Mouse (Mus musculus) heart, postnatal 0 days (tissue): ENCODE data around the gene App. TPM values are rescaled to one million over a fixed set of nuclear protein-coding genes. Genes with fewer than 3 reads are reported as not detected.

Source experiments
- ATAC-seq: fragments of 200-750 bp; cut with Nextera tagmentation; 2 replicates; pipeline ENCODE4 v1.8.0; 2017; ENCODE audit warnings: low read depth, moderate number of reproducible peaks, moderate library complexity; ENCODE audit not compliant: insufficient read depth
- DNase-seq: peaks from one replicate; pipeline ENCODE4 v3.0.0-alpha.2; 2016; ENCODE audit warnings: low spot score
- H3K27ac ChIP-seq: fragments of 300-500 bp; sonication (generic); 2 replicates; pipeline ENCODE4 v1.5.1; 2014; ENCODE audit warnings: low read depth, mild to moderate bottlenecking
- H3K27me3 ChIP-seq: fragments of 300-500 bp; sonication (generic); 2 replicates; pipeline ENCODE4 v1.6.1; 2014; ENCODE audit warnings: low read length, mixed read lengths; ENCODE audit not compliant: control insufficient read depth, insufficient read depth
- H3K36me3 ChIP-seq: fragments of 300-500 bp; sonication (generic); replicated peaks from 2 replicates; pipeline ENCODE4 v1.6.1; 2014; ENCODE audit warnings: low read length, mixed read lengths; ENCODE audit not compliant: control insufficient read depth, insufficient read depth
- H3K4me1 ChIP-seq: fragments of 300-500 bp; sonication (generic); 2 replicates; pipeline ENCODE4 v1.6.1; 2014; ENCODE audit warnings: antibody characterized with exemption; ENCODE audit not compliant: control insufficient read depth, insufficient read depth
- H3K4me2 ChIP-seq: fragments of 300-500 bp; sonication (generic); 2 replicates; pipeline ENCODE4 v1.6.1; 2014; ENCODE audit warnings: low read depth, mild to moderate bottlenecking, low read length, moderate library complexity
- H3K4me3 ChIP-seq: fragments of 300-500 bp; sonication (generic); 2 replicates; pipeline ENCODE4 v1.5.1; 2014; ENCODE audit warnings: low read depth, low read length
- H3K9ac ChIP-seq: fragments of 300-500 bp; sonication (generic); replicated peaks from 2 replicates; pipeline ENCODE4 v1.6.1; 2014; ENCODE audit warnings: low read depth, low read length, mixed read lengths
- H3K9me3 ChIP-seq: fragments of 300-500 bp; sonication (generic); replicated peaks from 2 replicates; pipeline ENCODE4 v1.6.1; 2016; ENCODE audit warnings: low read length; ENCODE audit not compliant: control insufficient read depth
- CTCF ChIP-seq: IDR thresholded peaks from 2 replicates; pipeline ENCODE4 v1.5.1; 2016; ENCODE audit warnings: antibody characterized with exemption, control low read depth, low read depth
- EP300 ChIP-seq: IDR thresholded peaks from 2 replicates; pipeline ENCODE4 v1.6.1; 2016; ENCODE audit warnings: antibody characterized with exemption, low read depth
- WGBS: fragments of 180-500 bp; shearing (Covaris S2); extraction: QIAGEN DNeasy Blood & Tissue Kit; methylation state at CpG from one replicate; pipeline ENCODE4 v1.1.7; 2014; 5-methylcytosine and 5-hydroxymethylcytosine counted together
- polyA plus RNA-seq: library from polyadenylated mRNA; unstranded; fragments of >200 nt; fragmentation: Nextera tagmentation; extraction: Ambion mirVana; gene quantifications from 2 replicates; pipeline ENCODE4 v1.2.1, GENCODE M21; 2015
- total RNA-seq: library from RNA; depleted of rRNA; stranded (reverse); fragments of >200 nt; gene quantifications from 2 replicates; pipeline ENCODE4 v1.2.3, GENCODE M21; 2014; ENCODE audit warnings: low replicate concordance

The App gene
- total and polyA plus RNA-seq, 2 experiments from 2014 or later = 122 to 139 TPM

- no peak for TF ChIP-seq EP300
- TF ChIP-seq CTCF = no peak
- Histone ChIP-seq H3K27me3 (no peaks in the 10 kb centered on the region), H3K27ac (no peak overlapping the region), H3K9ac (no peak overlapping the region), H3K4me1 (peaks cover 20% of the 10 kb centered on the region; the same call in 1 of the 2 replicates), H3K4me3 (no peak overlapping the region), H3K36me3 (peaks cover 12% of the 10 kb centered on the region), H3K9me3 (no peaks in the 10 kb centered on the region), H3K4me2 (no peak overlapping the region)
- WGBS = 69% methylated on average over 3 of the region's 3 CpGs
- DNase-seq (no peak), ATAC-seq (no peak)
These were observed 72.0 kb downstream of the App start for GRCm38 (mm10) chr16:85101544-85101943.

- no peak for DNase-seq
- H3K9ac ChIP-seq = no peak overlapping the region
- TF ChIP-seq EP300 (no peak), CTCF (no peak)
- H3K36me3 ChIP-seq = peaks cover 12% of the 10 kb centered on the region
- H3K9me3 ChIP-seq = no peaks in the 10 kb centered on the region
- no peak overlapping the region for H3K4me2 ChIP-seq
- 58% methylated on average over 3 of the region's 3 CpGs for WGBS
- H3K27ac ChIP-seq = no peak overlapping the region
- H3K4me3 ChIP-seq = no peak overlapping the region
- H3K27me3 ChIP-seq = no peaks in the 10 kb centered on the region
- ATAC-seq = no peak
- H3K4me1 ChIP-seq = peaks cover 20% of the 10 kb centered on the region; the same call in 1 of the 2 replicates
These were observed 72.8 kb downstream of the App start for GRCm38 (mm10) chr16:85100806-85101205.

- H3K9me3 ChIP-seq = no peaks in the 10 kb centered on the region
- H3K4me1 ChIP-seq = peaks cover 20% of the 10 kb centered on the region; the same call in 1 of the 2 replicates
- H3K36me3 ChIP-seq = peaks cover 12% of the 10 kb centered on the region
- no peak overlapping the region for H3K4me3 ChIP-seq
- H3K27ac ChIP-seq = peak overlapping the region; percentile 46
- H3K4me2 ChIP-seq = no peak overlapping the region
- no peak overlapping the region for H3K9ac ChIP-seq
- no peaks in the 10 kb centered on the region for H3K27me3 ChIP-seq
- ATAC-seq (0 out of 2 replicates have a peak, but pooled peaks have one; percentile 30), DNase-seq (peak; percentile 7)
- 21% methylated on average over 7 of the region's 7 CpGs for WGBS
- no peak for TF ChIP-seq CTCF
- no peak for TF ChIP-seq EP300
These were observed 74.1 kb downstream of the App start for GRCm38 (mm10) chr16:85099487-85099886.

- Histone ChIP-seq H3K9ac (no peak overlapping the region), H3K27ac (peak overlapping the region; percentile 46; the same call in 1 of the 2 replicates)
- 80% methylated on average over 7 of the region's 7 CpGs for WGBS
These were observed 74.5 kb downstream of the App start for GRCm38 (mm10) chr16:85099044-85099443.

GRCm38 (mm10) chr16:85096396-85096795, 77.2 kb downstream of the App start:
- WGBS = 77% methylated on average over 6 of the region's 6 CpGs
- Histone ChIP-seq H3K27me3 (no peaks in the 10 kb centered on the region), H3K36me3 (peaks cover under 1% of the 10 kb centered on the region; the same call in 1 of the 2 replicates), H3K9me3 (no peaks in the 10 kb centered on the region), H3K27ac (no peak overlapping the region), H3K4me3 (no peak overlapping the region), H3K4me1 (peaks cover 14% of the 10 kb centered on the region; the same call in 1 of the 2 replicates), H3K4me2 (no peak overlapping the region), H3K9ac (no peak overlapping the region)
- no peak for ATAC-seq
- DNase-seq = no peak
- TF ChIP-seq EP300 (no peak), CTCF (no peak)

More at GRCm38 (mm10) chr16:85099044-85099443, 74.5 kb downstream of the App start:
- no peak for TF ChIP-seq CTCF
- TF ChIP-seq EP300 = no peak
- Histone ChIP-seq H3K36me3 (peaks cover 12% of the 10 kb centered on the region), H3K4me2 (no peak overlapping the region), H3K4me1 (peaks cover 20% of the 10 kb centered on the region; the same call in 1 of the 2 replicates), H3K27me3 (no peaks in the 10 kb centered on the region), H3K9me3 (no peaks in the 10 kb centered on the region), H3K4me3 (no peak overlapping the region)
- no peak for DNase-seq
- no peak for ATAC-seq

- WGBS = 80% methylated on average over 2 of the region's 2 CpGs
- H3K4me1 ChIP-seq = peaks cover 17% of the 10 kb centered on the region; the same call in 1 of the 2 replicates
- TF ChIP-seq EP300 (no peak), CTCF (no peak)
- DNase-seq = no peak
- no peak overlapping the region for H3K27ac ChIP-seq
- H3K4me2 ChIP-seq = no peak overlapping the region
- no peak overlapping the region for H3K4me3 ChIP-seq
- no peaks in the 10 kb centered on the region for H3K27me3 ChIP-seq
- H3K9ac ChIP-seq = no peak overlapping the region
- H3K36me3 ChIP-seq = no peaks in the 10 kb centered on the region; the same call in 1 of the 2 replicates
- H3K9me3 ChIP-seq = no peaks in the 10 kb centered on the region
- ATAC-seq = no peak
These were observed 77.6 kb downstream of the App start for GRCm38 (mm10) chr16:85095923-85096322.
